Mouse (Mus musculus): ENCODE measurements around the gene Letmd1.

- TF ChIP-seq CTCF (IDR thresholded peaks at IDR 0.05) (peak; percentile 91), POLR2A (IDR thresholded peaks at IDR 0.05; ENCODE audit: insufficient read depth, low read depth, low read length) (peak; percentile 78)
Observed at GRCm38 (mm10) chr15:100468295-100469188, at the start of gene Letmd1.

Measured in heart, adult 2 months (tissue).